Mouse (Mus musculus) ZHBTc4 (cell line): ENCODE results near the gene Tmem8.
"Not testable (repeated sequence)": the region's sequence is repeated elsewhere in the genome, so short reads cannot be mapped to it uniquely, and the experiment has no call there.

ENCODE experiments used
- DNase-seq: peaks from one replicate; pipeline ENCODE4 v3.0.0-alpha.2; 2011; ENCODE audit warnings: low read depth, low spot score

The Tmem8 gene

DNA sequence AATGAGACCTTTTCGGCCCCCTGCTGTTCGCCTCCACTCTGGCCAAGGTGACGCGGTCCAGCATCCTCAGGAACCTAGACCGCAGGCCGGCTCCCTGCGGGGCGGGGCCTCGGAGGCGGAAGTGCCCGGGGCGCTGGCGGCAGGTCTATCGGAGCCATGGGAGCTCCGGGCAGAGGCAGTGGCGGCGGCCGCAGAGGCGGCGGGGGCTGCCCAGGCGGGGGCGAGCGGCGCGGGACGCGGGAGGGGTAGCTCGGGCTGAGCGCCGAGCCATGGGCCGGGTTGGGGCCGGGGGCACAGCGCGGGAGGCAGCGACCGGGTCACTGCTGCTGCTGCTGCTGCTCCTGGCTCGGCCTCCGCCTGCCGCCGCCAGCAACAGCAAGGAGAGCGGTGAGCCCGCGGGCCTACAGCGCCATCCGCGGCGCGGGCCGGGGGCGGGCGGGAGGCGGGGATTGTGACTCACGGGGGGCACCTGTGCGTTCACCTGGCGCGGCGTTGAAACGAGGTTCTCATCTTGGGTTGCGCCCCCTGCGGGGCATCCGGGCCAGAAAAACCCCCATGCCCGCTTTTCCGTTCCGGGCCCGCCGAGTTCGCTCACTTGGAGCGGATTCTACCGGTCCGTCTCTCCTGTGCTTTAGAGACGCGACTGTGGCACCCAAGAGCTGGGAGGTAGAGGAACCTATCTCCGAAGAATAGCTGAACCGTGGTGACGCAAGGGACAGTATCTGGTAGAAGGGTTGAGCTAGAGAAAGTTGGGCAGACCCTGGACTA is at the start of gene Tmem8:
TSS of gene Tmem8 (plus strand) at position 119 of the 768 bp plus-strand sequence.
- DNase-seq = peak; percentile 87

DNA sequence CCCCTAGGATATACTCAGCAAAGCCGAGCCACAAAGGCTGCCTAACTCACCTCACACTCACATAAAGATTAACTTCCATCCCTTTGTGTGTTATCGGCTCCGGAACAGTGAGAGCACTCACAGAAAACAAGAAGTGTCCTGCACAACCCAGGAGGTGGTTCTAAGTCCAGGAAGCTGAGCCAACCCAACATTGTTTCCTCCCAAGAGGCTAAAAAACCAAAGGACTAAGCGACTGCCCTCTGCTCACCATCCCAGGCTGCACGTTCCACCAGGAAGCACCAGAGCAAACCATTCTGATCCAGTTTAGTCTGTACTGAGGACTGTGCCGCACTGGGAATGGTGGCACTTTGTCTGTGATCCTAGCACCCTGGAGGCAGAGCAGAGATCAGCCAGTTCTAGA is 48.2 kb upstream of the Tmem8 start:
- DNase-seq = no peak

GRCm38 (mm10) chr17:26066488-26067020 is 46.5 kb upstream of the Tmem8 start:
- DNase-seq = no peak

GRCm38 (mm10) chr17:26068024-26068830 is 44.9 kb upstream of the Tmem8 start:
- no peak for DNase-seq

GRCm38 (mm10) chr17:26068831-26069739 is 44.0 kb upstream of the Tmem8 start, which contains the start of gene Rab11fip3:
Gene Rab11fip3 (minus strand): TSS chr17:26069555.
- DNase-seq = peak; percentile 96

DNA sequence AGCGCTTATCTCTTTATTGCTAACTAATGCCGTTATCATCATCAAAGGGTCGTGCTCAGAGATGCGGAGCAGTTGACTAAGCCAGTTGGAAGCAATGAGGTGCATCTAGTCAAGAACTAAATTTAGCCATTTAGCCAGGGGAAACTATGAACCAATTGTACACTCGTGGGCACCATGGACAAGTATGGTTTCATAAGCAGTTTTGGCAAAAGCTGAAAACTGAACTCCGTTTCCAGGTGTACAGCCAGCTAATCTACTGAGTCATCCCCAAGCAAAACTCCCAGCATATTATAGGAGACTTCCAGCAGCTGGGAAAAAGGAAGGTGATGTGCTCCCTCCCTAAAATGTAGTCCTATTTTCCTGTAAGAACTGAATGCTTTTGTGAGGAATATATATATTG is 43.0 kb upstream of the Tmem8 start:
- no peak for DNase-seq

- DNase-seq = no peak
Observed at GRCm38 (mm10) chr17:26075246-26075645, 37.9 kb upstream of the Tmem8 start.

DNA sequence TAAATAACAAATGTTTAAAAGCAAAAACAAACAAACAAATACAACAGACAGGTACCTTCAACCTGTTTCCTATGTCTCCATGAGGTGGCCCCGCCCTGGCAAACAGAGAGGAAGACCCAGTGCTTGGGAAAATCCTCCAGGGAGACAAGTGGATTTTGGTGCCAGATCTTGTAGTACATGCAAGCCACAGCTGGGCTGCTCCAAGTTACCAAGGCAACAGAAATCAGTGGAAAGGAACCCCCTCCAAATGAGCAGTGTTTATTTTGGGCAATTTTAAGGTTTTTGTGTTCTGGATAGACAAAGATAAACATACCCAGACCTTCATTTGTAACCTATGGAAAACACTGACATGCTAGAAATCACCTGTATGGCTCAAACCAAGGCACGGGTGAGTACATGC is 34.2 kb upstream of the Tmem8 start:
- DNase-seq = no peak

DNA sequence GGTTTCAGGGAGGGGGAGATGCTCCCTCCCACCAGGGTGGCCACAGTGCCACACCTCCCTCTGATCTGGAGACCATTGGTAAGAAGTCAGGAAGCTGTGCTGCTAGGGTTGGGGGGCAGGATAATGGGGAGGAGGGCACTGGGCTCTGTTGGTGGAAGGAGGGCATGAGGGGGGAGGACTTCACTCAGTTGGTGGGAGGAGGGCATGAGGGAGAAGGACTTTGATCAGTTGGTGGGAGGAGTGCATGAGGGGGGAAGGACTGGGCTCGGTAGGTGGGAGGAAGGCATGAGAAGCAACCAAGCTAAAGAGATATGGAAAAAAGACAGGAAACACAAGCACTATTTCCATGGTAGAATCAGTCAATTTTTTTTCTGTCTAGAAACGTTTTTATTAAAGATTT is 32.2 kb upstream of the Tmem8 start:
- DNase-seq = no peak

DNA sequence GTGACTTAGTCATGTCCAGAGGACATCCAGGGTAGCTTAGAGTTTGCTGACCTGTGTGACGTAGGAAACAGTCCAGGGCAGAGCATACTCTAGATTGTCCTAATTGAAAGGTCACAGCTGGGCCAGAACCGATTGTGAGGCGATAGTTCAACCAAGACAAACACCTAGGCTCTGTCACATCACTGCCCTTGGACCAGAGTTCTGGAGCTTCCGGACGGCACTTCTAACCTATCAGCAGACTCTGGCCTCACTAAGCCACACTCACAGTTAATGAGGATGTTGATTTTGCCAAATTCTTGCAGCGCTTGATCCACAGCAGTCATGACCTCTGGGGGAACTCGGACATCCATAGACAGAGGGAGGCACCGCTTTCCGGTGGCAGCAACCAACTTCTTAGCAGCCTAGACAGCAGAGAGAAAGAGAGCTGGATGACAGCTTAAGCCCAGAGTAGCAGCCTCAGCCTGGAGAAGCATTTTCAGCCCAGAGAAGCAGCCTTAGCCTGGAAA is 26.0 kb upstream of the Tmem8 start:
- DNase-seq = peak; percentile 63

GRCm38 (mm10) chr17:26089905-26090632 is 23.0 kb upstream of the Tmem8 start, which contains the start of gene Decr2:
Gene Decr2 (minus strand): TSS chr17:26090337.
- peak; percentile 97 for DNase-seq

GRCm38 (mm10) chr17:26094531-26095110 is 18.5 kb upstream of the Tmem8 start:
- DNase-seq = no peak

- peak; percentile 79 for DNase-seq
Observed at GRCm38 (mm10) chr17:26095121-26095740, 17.9 kb upstream of the Tmem8 start, which contains the start of gene Nme4. Gene Nme4 (minus strand): TSS chr17:26095602.

DNA sequence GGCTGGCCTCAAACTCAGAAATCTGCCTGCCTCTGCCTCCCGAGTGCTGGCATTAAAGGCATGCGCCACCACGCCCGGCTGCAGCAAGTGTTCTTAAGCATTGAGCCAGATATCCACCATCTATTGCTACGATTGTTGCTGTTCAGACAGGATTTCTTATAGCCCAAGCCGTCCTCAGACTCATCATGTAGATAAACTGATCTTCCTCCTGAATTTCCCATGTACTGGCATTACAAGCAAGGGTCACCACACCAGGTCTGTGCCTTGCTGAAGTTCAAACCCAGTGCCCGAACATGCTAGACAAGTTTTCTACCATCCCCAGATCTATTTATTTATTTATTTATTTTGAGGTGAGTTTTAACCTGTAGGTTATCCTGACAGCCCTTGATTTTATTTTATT is 14.6 kb upstream of the Tmem8 start:
- no peak for DNase-seq

- not testable (repeated sequence) for DNase-seq
Observed at GRCm38 (mm10) chr17:26099316-26099715, 13.8 kb upstream of the Tmem8 start.

DNA sequence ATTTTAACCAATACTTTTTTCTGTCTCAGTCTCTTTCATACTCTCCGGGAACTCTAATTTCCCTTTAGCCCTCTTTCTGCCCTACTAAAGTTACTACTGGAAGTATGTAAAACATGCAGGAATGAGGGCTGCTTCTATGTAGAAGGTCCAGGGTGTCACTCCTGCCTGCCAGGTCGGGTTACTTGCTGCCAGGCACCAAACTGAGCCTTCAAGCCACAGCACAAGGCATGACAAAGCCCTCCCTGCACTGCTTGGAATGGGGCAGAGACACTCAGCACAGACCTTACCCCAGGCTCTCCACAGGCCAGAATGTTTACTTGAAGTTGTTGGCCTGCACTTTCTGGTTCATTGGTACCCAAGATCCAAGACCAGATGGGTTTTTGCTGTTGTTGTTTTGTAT is 12.9 kb upstream of the Tmem8 start:
- DNase-seq = no peak

GRCm38 (mm10) chr17:26101478-26101877 is 11.6 kb upstream of the Tmem8 start:
- peak; percentile 51 for DNase-seq

DNA sequence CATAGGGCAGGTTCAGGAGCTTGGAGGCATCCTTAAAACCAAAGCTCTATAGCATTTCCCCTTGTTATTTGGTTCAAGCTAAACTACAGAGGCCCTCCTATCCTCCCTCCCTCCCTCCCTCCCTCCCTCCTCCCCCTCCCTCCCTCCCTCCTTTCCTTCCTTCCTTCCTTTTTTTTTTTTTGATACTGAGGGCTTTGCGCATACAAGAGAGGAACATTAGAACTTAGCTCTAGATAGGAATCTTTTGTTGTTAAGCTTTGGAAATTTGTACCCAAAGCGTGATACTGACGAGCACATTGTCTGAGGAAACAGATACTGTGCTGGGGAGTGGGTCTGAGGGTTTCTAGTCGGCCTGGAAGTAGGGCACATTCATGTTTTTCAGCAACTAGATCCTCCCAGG is 7.5 kb upstream of the Tmem8 start:
- no peak for DNase-seq

- DNase-seq = peak; percentile 76
Observed at GRCm38 (mm10) chr17:26110156-26110555, 2.9 kb upstream of the Tmem8 start.

GRCm38 (mm10) chr17:26111024-26111423 is 2.1 kb upstream of the Tmem8 start:
- DNase-seq = peak; percentile 87
